Mouse (Mus musculus): ENCODE results near the gene Gm20388.

Gene Gm20388

DNA sequence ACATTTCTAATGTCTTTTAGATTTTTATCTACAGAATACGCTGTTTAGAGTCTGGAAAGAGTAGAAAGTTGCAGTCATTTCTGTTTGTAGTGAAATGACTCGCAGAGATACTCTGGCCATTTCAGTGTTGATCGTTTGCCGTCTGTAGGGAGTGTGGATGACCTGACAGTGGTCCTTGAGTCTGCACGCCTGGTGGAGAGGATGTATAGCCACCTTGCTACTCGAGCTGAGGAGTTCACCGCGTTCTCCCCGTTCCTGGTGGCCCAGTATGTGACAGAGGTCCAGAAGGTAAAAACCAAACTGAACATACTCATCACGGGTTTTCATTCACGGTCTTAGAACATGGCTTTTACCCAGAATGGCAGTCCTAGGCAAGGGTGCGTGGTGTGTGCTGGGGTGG is 4134.3 kb downstream of the Gm20388 start:
- no peak for DNase-seq (ENCODE audit: low spot score in 2 of 2)

DNA sequence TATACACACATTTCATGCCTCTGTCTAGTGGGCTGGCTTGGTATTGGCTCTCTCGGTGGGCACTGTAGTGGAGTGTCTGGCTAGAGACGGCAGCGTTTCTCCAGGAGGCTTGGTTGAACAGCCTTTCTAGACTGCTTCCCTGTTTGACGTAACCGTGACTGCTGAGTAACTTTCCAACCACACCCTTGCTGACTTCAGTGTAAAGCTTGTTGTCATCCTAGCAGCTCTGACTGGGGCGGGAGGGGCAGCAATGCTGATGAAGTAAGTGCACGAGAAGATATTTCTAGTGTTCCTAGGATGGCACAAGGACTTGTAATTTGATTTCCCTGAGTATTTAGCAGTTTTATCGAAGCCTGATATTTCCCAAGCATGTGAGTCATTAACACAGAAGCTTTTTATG is 4135.2 kb downstream of the Gm20388 start:
- DNase-seq (ENCODE audit: low spot score in 2 of 2): no peak

DNA sequence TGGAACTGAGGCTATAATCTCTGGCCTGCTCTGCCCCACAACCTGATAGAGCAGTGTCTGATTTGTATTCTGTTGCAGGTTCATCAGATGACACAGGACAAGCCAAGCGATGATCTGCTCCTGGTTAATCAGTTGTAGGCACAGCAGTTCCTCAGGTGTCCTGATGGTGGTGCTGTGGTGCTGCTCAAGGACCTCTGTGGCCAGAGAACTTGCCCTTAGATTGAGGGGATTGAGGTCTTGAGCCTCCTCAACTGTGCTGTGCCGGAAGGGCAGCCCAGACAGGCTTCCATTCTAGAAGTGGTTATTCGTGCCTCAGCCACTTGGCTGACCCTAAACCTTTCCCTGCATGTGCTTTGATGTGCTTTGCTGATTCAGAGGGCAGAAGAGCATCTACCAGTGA is 4141.5 kb downstream of the Gm20388 start:
- DNase-seq (ENCODE audit: low spot score in 2 of 2): peak; percentile 46 to 76

DNA sequence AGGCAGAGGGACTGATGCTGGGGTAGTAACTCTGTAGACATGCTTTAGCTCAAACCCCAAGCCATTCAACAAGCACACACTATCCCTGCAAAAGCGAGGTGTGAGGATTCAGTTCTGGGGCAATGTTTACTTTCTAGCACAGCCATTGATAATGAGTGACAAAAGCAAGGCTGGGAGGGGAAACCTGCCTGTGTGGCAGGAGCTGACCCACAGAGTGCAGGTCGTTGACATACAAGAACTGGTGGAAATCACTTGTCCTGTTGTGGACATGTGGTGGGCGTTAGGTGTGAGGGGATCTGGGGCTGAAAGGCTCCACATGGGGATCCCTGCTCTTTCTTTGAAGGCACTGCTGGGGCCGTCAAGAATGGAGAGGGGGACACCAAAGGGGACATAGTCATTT is 4141.9 kb downstream of the Gm20388 start:
- DNase-seq (ENCODE audit: low spot score in 2 of 2): no peak

DNA sequence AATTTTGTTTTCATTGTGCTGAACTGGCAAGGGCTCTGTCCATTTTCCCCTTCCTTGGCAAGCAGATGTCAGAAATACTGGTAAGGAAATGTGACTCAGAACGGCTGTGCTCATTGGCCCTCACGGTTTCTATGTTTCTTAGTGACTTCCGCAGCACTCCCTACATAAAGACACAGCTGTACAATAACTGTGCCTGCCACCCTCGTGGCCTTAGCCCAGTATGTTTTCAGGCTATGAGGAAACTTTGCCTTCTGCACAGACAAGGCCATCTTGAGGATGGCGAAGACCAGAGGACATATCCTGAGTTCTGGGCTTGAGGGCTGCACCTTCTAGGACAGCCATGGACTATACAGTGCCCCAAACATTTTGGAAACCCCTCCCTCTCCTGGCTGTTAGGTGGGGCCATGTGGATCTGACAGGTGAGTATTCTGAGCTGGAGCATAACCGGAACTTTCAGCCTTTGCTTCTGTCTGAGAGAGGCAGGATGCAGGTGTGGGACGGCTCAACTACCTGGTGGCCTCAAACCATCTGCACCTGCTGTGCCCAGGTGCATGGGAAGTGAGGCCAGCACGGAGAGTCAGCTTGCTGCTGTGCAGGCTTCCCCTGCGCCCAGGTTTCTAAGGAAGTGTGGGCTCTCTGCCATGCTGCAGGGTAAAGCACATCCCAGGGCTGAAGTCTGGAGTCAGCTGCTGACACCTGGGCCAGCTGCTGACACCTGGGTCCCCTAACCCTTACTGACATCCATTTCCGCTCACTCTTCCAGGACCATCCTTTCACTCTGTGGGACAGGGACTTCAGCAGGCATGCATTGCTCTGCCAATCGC is 4146.4 kb downstream of the Gm20388 start:
- no peak for DNase-seq (ENCODE audit: low spot score in 2 of 2)

DNA sequence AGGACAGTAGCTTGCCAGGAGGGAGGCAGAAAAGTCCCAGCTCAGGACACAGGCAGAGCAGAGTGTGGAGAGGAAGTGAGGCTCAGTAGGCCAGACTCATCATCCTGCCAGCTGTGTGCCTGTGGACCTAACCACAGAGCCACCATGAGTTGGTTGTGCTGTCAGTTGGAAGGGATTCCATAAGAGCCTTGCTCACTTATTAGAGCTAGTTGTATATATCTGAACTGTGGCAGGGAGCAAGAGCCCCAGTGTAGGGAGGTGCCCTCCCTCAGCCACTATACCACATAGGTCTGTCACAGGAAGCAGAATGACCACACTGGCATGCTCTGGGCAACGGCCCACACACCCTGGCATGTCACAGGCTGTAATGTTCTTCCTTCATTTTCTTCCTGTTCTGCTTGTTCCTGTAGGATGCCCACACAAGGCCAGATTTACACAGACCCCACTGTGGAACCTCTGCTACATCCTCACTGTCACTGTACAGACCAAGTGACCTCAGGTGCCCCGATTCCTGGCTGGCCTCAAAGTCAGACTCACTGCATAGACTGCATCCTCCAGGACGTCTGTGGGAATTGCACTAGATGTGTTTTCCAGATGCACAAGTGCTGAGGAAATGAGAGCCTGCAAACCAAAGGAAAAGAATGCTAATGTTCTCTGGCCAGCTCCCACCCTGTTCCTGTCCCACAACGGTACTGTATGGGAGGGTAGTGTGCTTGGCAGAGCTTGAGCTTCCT is 4155.9 kb downstream of the Gm20388 start:
- no peak for DNase-seq (ENCODE audit: low spot score in 2 of 2)

DNA sequence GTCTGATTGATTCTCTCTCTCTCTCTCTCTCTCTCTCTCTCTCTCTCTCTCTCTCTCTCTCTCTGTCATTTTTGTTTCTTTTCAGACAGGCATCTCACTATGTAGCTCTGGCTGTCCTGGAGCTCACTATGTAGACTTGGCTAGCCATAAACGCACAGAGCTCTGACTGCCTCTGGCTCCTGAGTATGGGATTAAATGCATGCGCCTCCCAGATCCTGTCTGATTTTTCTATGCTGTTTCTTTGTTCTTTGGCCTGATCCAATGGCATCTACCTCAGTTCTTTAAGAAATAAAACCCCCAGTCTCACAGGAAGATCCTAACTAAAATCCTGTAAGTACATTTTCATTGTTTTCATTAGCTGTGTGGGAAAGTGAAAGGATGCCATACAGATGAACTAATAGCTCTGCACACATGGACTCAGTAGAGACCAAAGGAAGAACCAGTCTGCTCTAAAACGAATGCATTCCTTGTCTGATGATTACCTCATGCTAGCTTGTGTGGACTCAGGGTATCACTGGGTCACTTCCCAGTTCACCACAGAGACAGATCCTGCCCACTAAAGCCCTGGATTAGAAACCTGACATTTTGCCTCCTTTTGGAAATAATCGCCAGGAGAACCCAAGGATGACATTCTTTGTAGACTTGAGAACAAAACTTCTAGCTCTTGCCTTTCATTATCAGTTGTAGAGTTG is 4156.6 kb downstream of the Gm20388 start:
- DNase-seq (ENCODE audit: low spot score in 2 of 2): no peak

DNA sequence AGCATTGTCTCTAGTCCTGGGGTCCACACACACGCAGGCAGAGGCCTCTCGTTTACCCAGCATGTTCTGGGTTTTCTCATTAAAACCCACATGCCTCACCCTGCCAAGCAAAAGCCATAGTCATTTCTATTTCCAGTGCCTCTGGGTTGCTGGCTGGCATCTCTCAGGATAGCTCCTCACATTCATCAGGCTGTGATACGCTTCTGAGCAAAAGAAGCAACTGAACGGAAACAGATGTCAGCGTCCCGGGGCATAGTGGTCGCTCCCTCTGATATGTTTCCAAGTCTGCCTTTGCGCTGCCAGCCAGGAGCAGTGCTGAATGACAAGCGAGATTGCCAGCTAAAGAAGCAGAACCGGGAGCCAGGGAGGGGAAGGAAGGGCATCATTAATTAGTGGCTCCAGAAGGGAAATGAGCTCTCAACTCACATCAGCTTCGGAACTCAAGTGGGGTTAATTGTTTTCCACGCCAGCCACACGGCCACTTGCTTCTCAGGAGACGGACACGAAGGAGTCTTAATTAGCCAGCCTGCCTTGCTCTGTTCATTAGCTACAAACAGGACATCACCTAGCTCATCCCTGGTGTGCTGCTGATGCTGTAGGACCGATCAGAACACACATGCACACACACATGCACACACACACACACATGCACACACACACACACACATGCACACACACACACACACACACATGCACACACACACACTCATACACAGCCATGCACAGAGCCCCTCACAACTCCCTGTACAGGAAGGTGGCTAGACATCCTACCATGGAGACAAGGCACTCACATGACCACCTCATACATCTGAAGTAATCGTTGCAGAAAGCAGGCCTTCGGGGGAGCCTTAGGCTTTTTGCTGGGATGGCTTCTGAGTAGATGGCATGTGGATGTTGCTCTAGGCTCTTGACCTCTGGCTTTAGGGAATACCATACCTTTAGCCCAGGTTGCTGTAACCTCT is 4160.0 kb downstream of the Gm20388 start:
- DNase-seq (ENCODE audit: low spot score in 2 of 2): peak; percentile 34

DNA sequence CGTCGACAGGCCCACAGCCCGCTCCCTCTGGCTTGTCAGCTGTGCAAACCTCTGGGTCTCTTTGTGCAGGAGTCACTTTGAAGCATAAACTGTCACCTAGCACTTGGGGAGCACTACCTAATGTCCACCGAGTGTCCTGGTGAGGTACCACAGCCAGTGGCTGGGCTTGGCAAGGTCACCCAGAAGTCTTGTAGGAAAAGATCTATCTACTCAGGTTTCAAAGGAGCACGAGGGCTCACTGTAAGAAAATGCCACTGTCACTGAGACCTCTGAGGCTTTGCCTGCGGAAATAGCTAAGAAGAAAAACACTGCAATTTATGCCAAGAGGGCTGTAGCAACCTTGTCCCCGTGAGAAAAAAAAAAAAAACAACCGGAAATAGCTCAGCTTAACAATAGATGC is 4165.3 kb downstream of the Gm20388 start:
- no peak for DNase-seq (ENCODE audit: low spot score in 2 of 2)

DNA sequence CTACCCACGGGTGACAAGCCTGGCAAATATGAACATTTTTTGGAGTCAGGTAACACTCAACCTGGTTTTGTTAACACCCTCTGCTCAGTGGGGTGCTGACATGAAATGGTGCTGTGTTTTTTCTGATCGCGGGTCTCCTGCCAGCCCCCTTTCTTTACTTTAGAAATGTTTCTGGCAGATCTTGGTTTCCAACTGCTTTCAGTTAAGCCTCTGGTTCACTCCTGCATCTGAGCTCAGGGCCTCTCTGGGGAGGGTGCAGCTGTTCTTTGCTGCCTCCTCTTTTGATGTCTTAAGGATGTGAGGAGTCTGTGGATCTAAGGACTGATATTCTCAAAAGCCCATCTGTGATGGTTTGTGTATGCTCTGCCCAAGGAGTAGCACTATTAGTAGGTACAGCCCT is 4165.8 kb downstream of the Gm20388 start:
- DNase-seq (ENCODE audit: low spot score in 2 of 2): no peak

DNA sequence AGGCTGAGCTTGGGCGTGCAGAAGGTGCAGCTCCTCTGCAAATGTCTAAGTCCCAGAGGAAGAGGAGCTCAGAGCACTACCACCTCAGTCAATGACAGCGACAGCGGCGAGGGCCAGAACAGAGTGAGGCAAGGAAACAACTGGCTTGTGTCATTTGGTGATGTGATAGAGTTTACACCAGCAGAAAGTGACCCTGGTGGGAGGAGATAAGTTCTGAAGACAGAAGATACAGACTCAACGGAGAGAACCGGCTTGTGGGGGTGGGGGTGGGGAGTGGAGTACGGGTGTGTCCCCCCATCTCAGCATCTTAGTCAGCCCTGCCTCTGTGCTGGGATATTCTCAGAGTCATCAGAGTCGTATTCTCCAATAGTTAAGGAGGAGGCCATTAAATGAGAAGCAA is 4166.7 kb downstream of the Gm20388 start:
- DNase-seq (ENCODE audit: low spot score in 2 of 2): no peak

DNA sequence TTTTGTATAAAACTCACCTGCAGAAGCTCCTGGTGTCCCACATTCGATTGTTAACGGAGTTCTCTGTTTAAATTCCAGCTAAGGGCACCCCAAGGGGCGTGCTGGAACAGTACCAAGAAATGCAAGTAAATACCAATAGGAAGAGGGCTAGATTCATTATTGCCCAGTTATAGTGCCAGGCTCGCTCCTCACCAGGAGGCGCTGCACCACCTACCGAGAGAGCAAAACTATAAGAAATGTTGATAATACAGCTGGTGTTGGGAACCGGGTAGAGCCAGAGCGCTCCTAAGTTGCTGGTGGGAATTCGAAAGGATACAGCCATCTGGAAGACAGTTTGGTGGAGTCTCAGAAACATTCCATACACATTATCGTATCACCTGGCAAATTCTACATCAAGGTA is 4167.4 kb downstream of the Gm20388 start:
- no peak for DNase-seq (ENCODE audit: low spot score in 2 of 2)

DNA sequence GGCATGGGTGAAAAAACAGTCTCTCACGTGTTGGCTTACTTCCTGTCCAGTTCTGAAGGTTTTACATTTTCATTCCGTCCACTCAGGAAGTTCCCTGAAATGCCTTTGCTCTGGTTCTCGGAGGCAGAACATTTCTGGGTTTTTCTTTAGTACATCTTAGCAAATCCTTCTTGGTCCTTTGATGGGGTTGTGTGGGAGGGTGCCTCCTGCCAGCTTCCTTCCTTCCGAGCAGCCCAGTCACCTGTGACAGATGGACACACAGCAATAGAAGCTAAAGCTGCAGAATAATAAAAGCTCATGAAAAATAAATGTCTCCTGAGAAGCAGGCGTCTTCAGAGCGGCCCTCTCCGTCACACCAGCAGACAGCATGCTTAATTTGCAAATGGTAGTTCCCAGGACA is 4168.3 kb downstream of the Gm20388 start:
- no peak for DNase-seq (ENCODE audit: low spot score in 2 of 2)

DNA sequence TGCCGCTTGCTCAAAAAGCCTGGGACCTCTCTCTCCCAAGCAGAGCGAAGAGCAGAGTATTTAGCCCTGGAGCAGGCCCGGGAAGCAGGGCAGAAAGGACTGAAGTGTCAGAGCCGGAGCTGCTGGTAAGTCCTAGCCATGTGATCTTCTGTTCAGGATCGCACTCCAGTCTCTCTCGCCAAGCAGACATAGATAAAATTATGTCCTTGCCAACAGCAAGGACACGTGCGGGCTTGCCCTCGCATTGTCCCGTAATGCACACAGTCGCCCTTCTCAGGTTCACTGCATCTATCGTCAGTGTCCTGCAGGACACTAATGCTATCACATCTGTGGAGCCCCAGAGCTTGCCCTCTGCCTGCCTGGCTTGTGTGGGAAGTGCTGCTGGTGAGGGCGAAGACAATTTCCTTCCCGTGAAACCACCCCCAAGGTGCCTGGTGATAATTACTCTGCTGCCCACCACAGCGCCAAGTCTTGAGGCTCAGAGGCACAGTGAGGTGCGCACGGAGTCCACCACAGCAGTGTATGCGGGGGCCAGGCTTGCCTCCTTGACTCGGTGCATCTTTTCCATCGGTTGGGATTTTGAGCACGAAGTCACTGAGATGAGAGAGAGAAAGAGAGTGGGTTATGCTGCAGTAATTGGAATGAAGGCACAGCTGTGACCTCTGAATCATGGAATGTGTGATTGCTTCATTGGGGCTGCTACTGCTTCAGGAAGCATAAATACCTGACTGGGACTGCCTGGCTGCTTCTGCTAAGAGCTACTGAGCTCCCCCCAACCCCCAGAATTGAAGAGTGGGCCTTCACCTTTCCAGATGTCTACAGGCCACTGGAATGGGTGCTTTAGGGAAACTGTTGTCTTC is 4170.1 kb downstream of the Gm20388 start:
- no peak for DNase-seq (ENCODE audit: low spot score in 2 of 2)

DNA sequence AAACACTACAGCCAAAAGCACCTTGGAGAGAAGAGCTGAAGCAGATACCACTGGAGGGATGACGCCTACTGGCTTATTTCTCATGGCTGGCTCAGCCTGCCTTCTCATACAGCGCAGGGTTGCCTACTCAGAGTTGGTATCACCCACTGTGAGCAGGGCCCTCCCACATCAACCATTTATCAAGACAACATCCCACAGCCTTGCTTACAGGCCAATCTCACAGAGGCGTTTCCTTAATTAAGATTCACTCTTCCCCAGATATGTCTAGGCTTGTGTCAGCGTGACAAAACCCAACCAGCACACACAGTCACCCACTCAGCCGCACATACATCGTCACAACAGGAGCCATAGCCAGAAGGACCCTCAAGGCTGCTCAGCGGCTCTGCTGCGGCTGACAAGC is 4172.0 kb downstream of the Gm20388 start:
- no peak for DNase-seq (ENCODE audit: low spot score in 2 of 2)

DNA sequence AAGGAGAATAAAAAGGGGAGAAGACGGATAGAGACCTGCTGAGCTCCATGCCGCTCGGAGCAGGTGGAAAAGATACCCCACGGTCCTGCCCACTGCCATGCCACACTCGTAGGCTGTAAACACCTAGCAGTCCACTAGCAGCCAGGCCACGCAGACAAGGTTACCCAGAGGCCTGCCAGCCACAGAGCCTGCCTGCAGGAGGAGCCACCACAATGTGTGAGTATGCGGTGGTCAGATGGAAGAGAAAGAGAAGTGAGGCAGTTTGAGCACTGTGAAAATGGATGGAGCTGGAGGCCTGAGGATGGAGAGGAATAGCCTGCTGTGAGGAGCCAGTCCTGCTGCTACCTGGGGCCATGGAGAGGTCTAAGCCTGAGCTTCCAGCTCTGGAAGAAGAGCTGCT is 4173.0 kb downstream of the Gm20388 start:
- DNase-seq (ENCODE audit: low spot score in 2 of 2): no peak

DNA sequence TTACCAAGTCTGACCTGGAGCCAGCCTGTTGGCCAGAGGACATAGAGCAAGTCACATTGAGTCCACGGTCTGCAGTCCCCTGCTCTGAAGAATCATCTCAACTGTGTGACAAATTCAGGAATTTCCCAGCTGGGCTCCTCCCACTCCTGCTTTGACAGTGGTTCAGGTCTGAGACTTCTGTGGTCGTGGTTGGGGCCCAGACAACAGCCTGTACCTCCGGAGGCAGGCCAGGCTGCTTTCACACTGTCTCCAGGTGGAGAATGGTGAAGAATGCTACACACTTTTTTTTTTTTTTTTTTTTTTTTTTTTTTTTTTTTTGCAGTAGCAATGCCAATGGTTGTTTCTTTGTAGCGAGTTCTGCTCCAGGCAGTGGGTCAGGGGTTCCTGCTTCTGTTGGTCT is 4175.0 kb downstream of the Gm20388 start:
- no peak for DNase-seq (ENCODE audit: low spot score in 2 of 2)

DNA sequence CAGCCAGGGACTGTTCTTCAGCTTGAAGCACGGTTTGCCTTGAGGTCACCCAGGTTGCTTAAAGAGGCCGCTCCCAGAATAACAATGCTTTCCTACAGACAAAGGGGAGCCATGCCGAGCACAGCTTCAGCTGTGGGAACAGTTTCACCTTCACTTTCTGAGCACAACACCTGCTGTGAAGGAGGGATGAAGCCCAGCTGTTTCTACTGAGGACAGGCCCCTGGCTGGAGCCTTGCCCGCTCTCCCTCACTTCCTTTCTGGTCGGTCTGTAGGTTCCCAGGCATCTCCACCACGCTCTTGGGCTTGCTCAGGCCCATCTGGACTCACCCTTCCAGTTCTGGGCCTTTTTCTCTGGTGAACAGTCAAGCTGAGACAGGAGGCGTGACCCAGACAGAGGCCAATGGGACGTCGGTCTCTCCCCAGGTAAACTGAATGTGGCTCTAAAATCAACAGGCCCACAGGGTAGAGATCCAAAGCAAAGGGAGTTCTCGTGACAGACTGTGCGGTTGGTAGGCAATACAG is 4177.5 kb downstream of the Gm20388 start:
- DNase-seq (ENCODE audit: low spot score in 2 of 2): no peak

DNA sequence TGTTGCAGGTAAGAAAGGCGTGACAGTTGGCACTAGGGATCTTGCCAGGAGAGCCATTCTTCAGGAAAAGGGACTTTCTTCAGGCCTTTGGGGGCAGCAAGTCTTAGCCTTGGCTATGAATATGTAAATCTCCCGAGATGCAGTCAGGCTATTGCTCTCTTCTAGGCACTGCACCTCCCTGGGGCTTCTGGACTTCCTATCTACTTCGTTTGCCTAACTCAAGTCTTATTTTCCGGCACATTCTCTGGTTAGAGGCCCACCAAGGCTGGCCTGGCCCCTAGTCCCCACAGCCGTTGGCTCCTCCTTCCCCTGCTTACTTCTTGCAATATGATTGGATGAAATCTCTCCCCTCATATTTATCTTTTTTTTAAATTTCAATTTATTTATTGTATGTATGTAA is 4178.4 kb downstream of the Gm20388 start:
- no peak for DNase-seq (ENCODE audit: low spot score in 2 of 2)

DNA sequence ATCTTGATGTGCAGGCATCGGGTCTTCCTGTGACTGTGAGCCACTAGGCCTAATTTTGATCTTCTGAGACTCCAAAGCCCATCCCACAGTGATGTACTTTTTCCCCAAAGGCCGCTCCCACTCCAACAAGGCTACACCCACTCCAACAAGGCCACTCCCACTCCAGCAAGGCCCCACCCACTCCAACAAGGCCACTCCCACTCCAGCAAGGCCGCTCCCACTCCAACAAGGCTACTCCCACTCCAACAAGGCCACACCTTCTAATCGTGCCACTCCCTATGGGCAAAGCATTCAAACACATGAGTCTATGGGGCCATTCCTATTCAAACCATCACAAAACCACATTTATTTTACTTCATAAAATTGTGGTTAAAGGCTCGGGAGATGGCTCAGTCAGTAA is 4179.8 kb downstream of the Gm20388 start:
- no peak for DNase-seq (ENCODE audit: low spot score in 2 of 2)
